Mouse (Mus musculus) embryonic stem cell, embryonic (primary cell): ENCODE measurements at regions not wholly inside any gene's neighbourhood (a gene's known extent, or its start where the extent isn't known, plus 50 kb on each side); places are given as distances from the start of the nearest gene placed in this dataset.

ENCODE experiments used
- CTCF ChIA-PET, 4 experiments: fragments of 300-600 bp in 2 of 4; fragments of 350-600 bp in 2 of 4; sonication (Branson Sonifier 250); formaldehyde crosslinking; loops; one replicate each; lab custom pipeline; 2022; ENCODE audit warnings: inconsistent platforms in 2 of 4; lab: Charles Lee
- POLR2A ChIA-PET, 4 experiments: fragments of 300-600 bp in 2 of 4; fragments of 350-600 bp in 2 of 4; sonication (Branson Sonifier 250); formaldehyde crosslinking; loops; one replicate each; lab custom pipeline; 2022; ENCODE audit warnings: antibody characterized with exemption in 4 of 4, inconsistent platforms in 1 of 4; lab: Charles Lee

DNA sequence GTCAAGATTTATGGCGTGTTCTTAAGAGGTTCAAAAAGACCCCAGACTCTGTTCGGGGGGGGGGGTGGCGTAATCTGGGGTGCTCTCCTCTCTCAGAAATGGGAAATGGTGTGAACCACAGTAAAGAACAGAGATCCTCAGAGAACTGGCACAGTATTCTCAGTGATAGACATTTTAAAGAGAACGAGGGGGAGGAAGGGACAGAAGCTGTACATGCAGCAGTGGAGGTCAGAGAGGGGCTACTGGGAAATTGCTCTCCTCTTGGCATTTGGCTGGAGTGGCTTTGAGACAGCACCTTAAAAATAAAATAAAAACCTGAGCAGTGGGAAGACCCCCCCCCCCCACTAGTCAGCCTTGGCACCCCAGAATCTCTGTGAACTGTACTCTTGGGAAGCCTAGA is 210.6 kb upstream of the Bmp2 start:
- CTCF ChIA-PET = interaction anchor here in 1 of 4 experiments (0.7 kb wide), 1 partner anchor 16 kb away, joined by 3 read pairs; no protein-coding TSS in a partner anchor
- POLR2A ChIA-PET = no interaction called here

DNA sequence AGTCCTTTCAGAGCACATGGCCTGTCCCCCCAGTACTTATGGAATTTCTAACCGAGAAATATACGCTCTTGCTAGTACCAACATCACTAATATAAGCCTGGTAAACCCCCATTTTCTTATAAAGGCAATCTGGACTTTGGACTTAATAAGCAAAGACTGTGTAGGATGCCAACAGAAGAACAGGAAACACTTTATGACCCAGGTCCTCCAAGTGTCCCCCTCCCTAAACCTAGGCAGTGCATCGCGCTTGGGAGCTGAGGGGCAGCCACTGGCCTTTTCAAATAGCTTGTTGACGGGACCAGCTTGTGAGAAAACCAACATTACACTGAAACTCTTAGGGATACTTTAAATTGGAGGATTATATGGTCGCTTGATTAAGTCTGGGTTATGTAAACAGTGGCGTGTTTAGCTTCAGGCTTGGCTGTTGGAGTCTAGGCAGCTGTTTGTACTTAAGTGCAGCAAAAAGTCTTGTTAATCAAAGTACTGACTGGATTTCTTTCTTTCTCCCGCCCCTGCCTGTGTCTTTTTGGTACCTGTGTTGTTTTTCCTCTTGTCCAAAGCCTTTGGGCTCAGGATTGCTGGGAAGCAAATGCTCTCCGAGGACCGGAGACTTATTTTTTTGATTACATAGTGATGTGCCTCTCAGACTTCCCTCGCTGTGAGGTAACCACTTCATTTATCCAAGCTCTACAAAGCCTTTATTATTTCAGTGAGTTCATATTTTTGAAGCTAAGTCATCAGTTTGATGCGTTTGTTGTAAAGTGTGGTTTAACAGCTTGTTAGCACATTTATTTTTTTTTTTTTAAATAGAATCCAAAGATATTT is 205.8 kb upstream of the Bmp2 start:
- CTCF ChIA-PET = no interaction called here

DNA sequence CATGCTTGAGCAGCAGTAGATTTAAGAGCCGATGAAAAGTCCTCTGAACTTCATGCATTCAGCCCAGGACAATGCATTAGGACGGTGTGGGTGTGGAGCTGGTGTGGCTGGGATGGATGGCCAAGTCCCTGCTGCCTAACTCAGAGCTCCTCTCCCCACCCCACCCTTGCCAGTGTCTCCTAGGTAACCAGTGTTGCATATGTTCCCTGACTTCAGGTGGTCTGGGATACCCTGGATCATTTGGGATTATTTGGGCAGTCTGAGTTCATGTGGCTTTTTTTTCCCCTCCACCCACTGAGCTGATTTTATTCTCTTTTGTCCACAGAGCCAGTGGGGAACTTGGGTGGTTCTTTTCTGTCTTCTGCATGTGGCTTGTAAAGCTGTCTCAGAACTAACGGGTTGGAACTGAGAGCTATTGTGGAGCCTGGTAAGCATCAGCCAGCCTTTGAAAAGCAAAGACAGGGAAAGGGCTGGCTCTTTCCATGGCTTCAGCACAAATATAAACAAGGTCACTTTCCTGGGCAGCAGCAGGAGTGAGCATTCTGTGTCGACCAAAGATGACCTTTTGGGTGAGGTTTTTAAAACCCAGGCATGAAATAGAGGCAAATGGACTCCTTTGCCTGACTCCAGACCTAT is 205.1 kb upstream of the Bmp2 start:
- ChIA-PET POLR2A (interaction anchor here in 2 of 4 experiments (0.5 to 1.2 kb wide), 3 partner anchors 11 to 301 kb away, joined by 3 to 4 read pairs (median 3); no protein-coding TSS in a partner anchor), CTCF (no interaction called here)

More for the DNA sequence above, 205.8 kb upstream of the Bmp2 start:
- POLR2A ChIA-PET = interaction anchor here in 2 of 4 experiments (0.6 kb wide), 2 partner anchors 32 to 190 kb away, joined by 3 to 5 read pairs; no protein-coding TSS in a partner anchor

DNA sequence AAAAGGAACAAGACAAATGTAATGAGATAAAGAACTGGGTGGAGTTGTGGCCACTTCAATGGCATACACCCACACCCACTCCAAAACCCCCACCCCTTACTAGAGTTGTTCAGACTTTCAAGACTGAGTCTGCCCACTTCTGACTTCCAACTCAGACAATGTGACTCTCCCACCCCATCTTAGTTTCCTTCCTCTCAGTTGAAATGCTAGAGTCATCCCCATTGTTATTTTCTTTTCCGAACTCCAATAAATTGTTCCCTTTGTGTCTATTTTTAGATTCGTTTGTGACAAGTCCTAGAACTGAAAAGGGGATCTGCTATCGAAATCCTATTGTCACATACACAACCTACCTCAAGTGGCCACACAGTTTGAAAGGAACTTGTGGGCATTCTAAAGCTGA is 200.7 kb upstream of the Bmp2 start:
- ChIA-PET POLR2A (no interaction called here), CTCF (no interaction called here)

DNA sequence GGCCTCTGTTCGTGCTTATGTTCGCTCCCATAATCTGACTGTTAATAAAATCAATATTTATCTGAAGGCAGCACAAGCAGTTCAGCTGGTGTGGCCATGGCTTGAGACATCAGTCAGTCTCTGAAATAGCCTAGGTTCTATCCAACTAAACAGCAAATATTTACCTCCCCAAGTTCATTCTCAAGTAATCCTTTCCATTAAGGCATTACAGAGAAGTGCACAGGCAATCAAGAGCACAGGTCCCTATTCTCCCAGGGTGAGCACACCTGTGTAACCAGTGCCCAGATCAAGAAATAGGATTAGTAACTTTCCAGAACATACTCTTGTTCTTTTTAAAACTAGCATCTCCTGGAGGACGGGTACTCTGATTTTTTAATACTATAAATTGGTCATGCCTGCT is 199.2 kb upstream of the Bmp2 start:
- POLR2A ChIA-PET = no interaction called here
- CTCF ChIA-PET = no interaction called here

DNA sequence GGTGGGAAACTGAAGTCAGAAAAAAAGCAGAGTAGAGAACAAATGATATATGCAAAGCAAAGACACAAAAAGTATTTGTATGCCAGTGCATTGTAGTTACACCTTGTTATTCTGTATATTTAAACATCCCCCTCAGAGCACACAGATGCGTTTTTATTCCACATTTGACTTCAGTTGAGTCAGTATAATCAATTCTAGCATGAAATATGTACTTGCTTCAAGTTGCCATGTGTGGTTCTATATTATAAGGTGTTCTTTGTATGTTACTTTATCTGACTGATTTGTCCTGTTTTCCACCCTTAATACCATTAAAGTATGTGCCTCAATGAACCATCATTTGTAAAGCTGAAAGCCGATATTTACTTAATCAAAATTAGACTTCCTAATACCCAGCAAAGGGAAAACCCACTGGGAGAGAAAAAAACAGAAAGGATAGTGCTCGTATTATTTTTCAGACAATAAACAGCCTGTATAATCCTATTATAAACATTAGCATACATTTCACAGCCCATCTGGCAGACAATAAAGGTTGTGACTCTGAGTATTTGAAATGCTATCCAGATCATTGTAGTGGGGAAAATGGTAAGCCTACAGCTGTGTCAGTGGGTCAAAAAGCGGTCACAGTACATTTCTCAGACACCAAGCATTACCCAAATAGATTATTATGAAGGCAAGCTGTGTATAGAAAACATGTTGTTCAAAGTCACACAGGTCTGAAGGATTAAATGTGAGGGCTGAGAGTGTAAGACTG is 189.1 kb upstream of the Bmp2 start:
- ChIA-PET CTCF (no interaction called here), POLR2A (no interaction called here)

DNA sequence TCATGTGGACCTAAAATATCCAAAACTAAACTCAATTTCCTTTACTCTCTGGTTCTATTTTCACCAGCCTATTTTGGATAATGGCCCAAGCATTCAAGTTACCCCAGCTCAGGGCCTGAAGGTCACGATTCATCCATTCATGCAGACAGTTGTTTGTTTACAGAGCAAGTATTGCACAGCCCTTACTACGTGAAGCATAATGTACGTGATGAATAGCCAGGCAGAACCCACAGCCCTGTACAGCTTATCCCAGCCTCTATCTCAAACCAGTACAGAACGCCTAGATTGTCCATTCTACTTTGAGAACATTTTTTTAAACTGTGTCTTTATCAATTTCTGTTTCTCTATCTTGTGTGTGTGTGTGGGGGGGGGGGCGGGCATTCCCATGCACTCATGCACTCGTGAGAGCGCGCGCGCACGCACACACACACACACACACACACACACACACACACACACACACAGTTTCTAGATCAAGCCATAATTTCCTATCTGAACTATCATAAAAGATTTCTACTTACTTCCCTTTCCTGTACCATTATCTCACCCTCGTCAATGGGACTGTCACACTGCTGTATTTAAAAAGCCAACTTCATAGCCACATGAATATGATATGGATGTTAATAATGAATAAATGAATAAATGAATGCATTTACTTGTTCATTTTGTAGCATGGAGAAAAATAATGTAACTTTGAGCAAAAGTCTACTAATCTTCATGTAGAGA is 180.3 kb upstream of the Bmp2 start:
- CTCF ChIA-PET = interaction anchor here in 1 of 4 experiments (0.7 kb wide), 1 partner anchor 1027 kb away, joined by 6 read pairs; no protein-coding TSS in a partner anchor

DNA sequence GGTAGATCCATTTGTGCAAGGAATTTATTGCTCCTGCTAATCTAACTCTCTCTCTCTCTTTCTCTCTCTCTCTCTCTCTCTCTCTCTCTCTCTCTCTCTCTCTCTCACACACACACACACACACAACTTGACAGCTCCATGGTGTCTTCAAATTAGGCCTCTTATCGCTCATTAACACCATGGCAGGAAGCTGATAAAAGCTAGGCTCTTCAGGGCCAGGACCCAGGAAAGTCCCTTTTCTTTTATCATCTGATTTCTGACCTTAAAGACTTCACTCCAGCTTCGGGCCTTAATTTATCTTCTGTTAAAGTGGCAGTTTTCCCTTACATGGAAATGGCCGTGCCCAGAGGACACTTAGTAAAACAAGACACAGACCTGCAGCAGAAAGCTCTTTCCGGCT is 178.4 kb upstream of the Bmp2 start:
- POLR2A ChIA-PET = no interaction called here

More for the DNA sequence above, 180.3 kb upstream of the Bmp2 start:
- POLR2A ChIA-PET = no interaction called here

DNA sequence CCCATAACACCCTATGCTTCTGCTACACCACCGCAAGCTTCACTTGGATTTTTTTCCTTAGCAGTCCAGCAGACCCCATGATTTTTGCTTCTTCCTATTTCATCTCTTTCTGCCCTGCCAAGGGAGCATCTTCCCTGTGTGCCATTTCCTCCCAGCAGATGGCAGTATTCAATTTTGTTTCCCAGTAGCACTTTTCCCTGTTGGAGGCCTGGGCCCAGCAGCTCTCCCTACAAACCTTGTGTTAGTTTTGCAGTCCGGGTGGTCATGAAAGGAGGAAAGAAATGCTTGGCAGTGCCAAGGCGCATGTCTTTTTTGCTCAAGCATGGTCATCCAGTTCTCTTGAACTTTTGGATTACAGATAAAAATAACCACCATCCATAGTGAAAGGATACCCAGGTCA is 170.9 kb upstream of the Bmp2 start:
- ChIA-PET POLR2A (interaction anchor here in 1 of 4 experiments (0.6 kb wide), 1 partner anchor 45 kb away, joined by 3 read pairs; no protein-coding TSS in a partner anchor), CTCF (interaction anchor here in 2 of 4 experiments (0.6 to 0.9 kb wide), 3 partner anchors 12 to 1102 kb away, joined by 3 read pairs; no protein-coding TSS in a partner anchor)

More for the DNA sequence above, 178.4 kb upstream of the Bmp2 start:
- CTCF ChIA-PET = no interaction called here

DNA sequence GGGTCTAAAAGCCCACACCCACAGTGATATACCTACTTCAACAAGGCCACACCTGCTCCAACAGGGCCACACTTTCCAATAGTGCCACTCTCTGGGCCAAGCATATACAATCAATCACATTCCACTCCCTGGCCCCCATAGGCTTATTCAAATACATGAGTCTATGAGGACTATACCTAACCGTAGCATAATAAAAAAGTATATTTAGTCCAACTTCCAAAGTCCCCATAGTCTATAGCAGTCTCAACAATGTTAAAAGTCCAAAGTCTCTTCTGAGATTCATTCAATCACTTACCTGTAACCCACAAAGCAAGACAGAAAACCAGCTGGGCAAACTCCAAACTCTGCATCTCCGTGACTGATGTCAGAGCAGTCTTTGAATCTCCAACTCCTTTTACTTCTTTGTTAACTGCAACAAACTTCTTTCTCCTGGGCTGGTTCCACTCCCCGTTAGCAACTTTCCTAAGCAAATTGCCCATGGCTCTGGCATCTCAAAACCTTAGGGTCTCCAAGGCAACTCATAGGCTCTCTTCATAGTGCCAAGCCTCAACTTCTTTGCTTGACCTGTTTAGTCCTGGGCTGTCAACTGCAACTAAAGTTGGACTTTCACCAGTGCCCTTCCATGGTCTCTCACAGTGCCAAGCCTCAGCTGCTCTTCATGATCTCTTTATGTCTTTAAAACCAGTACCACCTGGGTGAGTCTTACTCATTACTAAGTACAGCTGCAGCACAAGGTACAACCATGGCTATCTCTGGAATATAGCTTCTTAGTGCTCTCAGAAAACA is 168.6 kb upstream of the Bmp2 start:
- CTCF ChIA-PET = no interaction called here
- POLR2A ChIA-PET = interaction anchor here in 1 of 4 experiments (0.6 kb wide), 1 partner anchor 178 kb away, joined by 3 read pairs; no protein-coding TSS in a partner anchor

DNA sequence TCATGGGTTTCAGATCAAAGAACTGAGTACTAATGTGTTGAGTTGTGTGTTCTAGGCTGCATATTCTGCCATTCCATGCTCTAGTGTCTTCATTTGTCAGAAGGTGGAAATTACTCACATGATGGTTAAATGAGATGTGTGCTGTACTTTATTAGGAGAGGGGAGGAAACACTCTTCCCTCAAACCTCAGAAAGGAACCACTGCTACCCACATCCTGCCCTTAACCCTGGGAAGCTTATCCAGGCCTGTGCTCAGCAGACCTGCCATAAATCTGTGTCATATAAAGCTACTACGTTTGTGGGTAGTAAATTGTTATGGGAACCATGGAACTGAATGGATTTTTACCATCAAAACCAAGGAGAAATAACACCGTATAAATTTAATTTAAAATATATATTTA is 166.7 kb upstream of the Bmp2 start:
- ChIA-PET CTCF (no interaction called here), POLR2A (no interaction called here)

DNA sequence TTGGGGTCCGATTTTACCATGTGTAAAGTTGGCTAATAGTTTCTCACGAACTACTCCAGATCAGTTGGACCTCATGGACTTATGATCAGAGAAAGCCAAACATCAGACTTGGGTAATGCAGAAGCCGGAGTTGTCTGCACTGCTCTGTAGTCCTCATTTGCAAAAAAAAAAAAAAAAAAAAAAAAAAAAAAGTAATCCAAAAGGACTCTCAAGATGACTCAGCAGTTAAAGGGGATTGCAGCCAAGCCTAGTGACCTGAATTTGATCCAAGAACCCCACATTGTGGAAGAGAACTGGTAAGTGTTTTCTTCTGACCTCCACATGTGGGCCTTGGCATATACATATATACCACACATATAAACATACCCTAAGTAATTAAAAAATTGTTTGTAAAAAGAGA is 164.6 kb upstream of the Bmp2 start:
- ChIA-PET CTCF (no interaction called here), POLR2A (no interaction called here)

DNA sequence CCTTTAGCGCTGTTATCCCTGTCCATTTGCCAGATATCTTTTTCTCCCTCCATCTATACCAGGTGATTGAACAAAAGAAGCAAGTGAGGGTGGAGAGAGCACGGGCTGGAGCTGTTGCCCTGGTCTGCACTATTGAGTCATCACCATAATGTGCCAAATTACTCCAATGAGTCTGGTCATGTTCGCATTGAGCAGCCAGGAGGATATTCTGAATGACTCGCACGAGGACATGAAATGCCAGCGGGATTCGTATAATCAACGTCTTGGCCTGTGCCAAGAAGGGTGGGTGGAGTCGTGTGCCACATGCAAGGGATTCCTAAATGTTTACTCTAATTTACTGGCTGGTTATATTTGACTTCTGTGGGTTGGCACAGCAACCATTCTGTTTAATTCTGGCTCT is 159.7 kb upstream of the Bmp2 start:
- ChIA-PET CTCF (no interaction called here), POLR2A (no interaction called here)

DNA sequence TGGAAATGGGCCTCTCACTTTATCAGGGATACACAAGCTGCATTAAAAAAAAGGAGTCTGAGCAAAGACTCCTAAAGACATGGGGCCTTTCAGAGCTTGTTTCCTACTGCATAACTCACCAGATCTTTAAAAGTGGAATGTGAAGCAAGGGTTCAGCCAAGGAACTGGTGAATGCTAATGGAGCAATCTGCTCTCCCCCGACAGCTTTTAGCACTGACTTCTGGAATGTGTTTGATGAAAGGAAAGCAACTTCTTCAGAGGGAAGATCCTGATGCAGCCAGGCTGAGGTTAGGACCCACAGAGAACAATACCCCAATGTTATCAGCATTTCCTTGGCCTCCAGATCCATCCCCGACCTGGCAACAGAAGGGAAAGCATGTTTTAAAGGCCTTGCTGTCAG is 154.4 kb upstream of the Bmp2 start:
- ChIA-PET CTCF (no interaction called here), POLR2A (no interaction called here)

DNA sequence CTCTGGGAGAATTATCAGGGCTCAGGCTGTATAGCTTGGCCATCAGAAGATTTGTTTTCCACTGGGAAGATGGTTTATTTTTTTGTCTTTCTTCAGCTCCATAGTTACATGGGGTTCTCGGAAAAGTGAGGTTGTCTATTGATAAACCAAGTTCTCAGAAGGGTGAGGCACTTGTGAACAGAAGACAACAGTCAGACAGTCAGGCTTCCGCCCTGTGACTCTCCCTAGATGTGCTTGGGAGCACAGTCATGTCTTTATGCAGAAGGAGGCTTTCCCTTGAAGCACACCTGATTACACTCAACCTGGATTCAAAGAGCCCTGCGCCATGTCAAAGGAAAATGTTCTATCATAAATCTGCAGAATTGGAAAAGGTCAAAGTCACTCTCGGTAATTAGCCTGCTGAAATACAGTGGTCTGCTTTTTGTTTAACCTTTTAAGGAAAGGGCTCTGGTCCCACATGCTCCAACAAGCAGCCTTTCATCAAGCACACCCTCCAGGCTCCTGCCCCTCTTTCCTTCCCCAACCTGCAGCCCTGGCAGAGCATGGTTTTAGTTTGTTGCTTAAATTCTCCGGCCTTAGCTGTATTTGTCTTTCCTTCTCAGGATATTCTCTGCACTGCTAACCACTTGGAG is 152.8 kb upstream of the Bmp2 start:
- ChIA-PET POLR2A (no interaction called here), CTCF (no interaction called here)

DNA sequence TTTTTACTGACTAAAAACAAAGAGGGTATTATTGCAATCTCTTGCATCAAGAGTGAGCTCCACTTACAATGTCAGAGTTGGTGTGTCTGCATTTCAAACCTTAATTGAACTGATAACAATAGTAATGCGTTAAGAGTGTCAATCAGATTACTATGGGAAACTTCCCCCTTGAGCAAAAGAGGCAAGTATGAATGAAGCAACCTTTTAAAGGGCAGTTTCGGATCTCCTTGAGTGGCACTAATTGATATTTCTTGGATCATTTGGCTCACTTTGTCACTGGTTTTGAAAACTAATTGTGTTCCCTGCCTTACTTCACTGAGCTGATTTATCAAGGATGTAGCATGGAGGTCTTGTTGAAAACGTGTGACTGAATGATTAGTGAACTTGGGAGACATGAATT is 151.0 kb upstream of the Bmp2 start:
- CTCF ChIA-PET = no interaction called here

DNA sequence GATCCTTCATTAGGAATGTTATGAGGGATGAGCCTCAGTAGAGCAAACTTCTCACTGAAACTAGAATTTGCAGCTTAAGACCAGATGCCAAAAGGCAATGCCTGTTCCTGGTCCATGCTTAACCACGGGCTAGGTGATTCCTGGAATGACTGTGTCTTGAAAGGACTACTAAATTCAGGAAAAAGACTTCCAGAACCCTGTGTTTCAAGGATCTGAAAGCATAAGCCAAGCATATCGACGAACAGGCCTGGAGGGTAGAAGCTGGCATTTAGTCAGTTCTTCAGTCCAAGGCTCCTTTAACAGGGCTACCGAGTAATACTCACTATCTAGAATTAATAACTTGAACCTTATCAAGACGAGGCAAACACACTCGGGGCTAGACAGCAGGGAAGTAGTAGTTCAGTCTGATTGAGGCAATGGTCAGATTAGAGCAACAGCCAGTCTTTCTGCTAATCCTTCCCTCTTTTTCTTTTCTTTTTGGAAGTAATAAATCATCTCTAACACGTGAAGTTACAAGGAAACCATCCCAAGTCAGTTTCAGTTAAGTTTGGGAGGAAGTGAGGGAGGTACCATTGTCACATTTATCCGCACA is 134.9 kb upstream of the Bmp2 start:
- POLR2A ChIA-PET = no interaction called here
- CTCF ChIA-PET = no interaction called here

More for the DNA sequence above, 151.0 kb upstream of the Bmp2 start:
- POLR2A ChIA-PET = no interaction called here
